Mouse (Mus musculus): ENCODE data around the gene Ipp.
A peak's percentile ranks its signal among the peaks of the same experiment; 100 is the strongest.

The Ipp gene

DNA sequence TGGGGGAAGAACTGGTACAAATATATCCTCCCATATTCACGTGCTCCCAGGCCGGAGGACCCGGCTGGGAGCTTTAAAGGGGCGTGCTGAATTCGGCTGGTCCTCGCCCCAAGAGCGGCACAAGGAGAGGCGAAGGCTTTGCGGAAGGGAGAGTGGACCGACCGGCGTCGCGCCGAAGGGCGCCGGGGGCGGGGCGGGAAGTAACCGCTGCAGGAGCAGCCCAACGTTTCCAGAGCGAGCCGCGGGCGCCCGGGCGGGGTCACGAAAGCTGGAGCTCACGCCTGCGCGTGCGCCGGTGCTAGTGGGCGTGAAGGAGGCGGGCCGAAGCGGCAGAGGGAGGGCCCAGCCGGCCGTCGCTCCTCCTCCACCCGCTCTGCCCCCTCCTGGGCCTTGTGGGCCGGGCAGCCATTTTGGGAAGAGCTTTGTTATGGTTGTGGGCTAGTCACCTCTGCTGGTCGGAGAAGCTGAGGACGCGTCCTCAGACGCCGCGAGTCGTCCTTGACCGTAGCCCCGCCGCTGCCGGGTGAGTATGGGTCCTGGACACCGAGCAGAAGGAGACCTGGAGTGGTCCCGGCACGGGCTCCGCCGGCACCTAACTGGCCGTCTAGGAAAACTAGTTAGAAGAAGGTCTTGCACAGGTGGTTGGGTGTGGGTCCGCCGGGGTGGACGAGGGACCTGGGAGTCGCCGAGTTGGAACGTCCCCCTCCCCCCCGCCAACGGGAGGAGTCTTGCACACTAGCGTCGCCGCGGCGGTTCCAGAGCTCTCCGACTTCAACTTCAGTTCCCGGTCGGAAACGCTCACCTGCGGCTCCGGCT is 50.2 kb downstream of the Ipp start, which contains the start of gene Gpbp1l1:
Gene Gpbp1l1, plus strand, starts transcription at position 353 of the 816 bp plus-strand sequence.
- peak; percentile 98 for DNase-seq (ENCODE audit: low read depth, low spot score)

DNA sequence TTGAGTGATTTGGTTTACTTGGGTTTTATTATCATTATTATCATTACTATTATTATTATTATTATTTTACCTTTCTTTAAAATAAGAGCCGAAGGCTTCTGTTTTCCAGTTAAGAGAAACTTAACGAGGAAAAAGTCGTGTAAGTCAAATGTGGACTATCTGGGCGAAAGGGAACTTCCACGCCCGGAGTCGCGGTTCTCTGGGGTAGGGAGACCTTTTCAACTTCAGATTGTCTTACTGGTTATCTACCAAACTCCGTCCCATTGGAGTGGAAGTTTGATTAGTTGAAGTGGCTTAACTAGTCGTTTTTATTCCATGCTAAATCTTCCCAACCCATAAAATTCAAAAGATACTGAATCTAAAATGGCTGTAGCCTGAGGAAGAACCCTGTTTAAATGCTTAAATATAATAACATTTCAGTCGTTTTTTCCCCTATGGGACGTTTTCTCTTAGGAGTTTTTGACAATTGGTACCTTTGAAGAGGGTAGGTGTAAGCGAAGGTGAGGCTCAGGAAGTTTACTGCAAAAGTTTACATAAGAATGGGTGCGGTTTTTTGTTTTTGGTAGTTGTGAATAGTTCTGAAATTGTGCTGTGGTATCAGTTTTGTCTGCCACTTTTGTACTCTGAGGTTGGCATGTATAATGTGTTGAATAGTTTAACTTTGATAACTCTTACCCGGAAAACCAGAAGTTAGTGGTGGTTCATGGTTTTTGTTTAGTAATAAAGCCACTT is 51.0 kb downstream of the Ipp start:
- DNase-seq (ENCODE audit: low read depth, low spot score): peak; percentile 34

All from CD4-positive, CD25-positive, alpha-beta regulatory T cell, adult 2 months (primary cell).